Mouse (Mus musculus) midbrain, embryonic 15.5 days (tissue): ENCODE results near the gene Idua. TPM values are rescaled to one million over a fixed set of nuclear protein-coding genes. Genes with fewer than 3 reads are reported as not detected.

Experiments
- ATAC-seq: fragments of 200-750 bp; cut with Nextera tagmentation; replicated peaks from 2 replicates; pipeline ENCODE4 v1.8.0; 2017; ENCODE audit warnings: moderate TSS enrichment
- H3K27ac ChIP-seq: fragments of 300-500 bp; sonication (generic); 2 replicates; pipeline ENCODE4 v1.5.1; 2015; ENCODE audit warnings: mild to moderate bottlenecking, inconsistent platforms
- H3K27me3 ChIP-seq: fragments of 300-500 bp; sonication (generic); replicated peaks from 2 replicates; pipeline ENCODE4 v1.6.1; 2015; ENCODE audit warnings: inconsistent platforms
- H3K36me3 ChIP-seq: fragments of 300-500 bp; sonication (generic); replicated peaks from 2 replicates; pipeline ENCODE4 v1.6.1; 2015; ENCODE audit warnings: inconsistent platforms
- H3K4me1 ChIP-seq: fragments of 300-500 bp; sonication (generic); 2 replicates; pipeline ENCODE4 v1.6.1; 2015; ENCODE audit warnings: inconsistent platforms
- H3K4me2 ChIP-seq: fragments of 300-500 bp; sonication (generic); 2 replicates; pipeline ENCODE4 v1.6.1; 2015; ENCODE audit warnings: inconsistent platforms, mild to moderate bottlenecking, moderate library complexity
- H3K4me3 ChIP-seq: fragments of 300-500 bp; sonication (generic); 2 replicates; pipeline ENCODE4 v1.5.1; 2015; ENCODE audit warnings: mild to moderate bottlenecking, inconsistent platforms
- H3K9ac ChIP-seq: fragments of 300-500 bp; sonication (generic); 2 replicates; pipeline ENCODE4 v1.6.1; 2015; ENCODE audit warnings: mild to moderate bottlenecking, inconsistent platforms
- H3K9me3 ChIP-seq: fragments of 300-500 bp; sonication (generic); 2 replicates; pipeline ENCODE4 v1.6.1; 2016; ENCODE audit warnings: inconsistent platforms
- WGBS: fragments of 180-500 bp; shearing (Covaris S2); methylation state at CpG from one replicate; pipeline ENCODE4 v1.1.7; 2015; ENCODE audit warnings: mixed read lengths; 5-methylcytosine and 5-hydroxymethylcytosine counted together
- polyA plus RNA-seq: library from polyadenylated mRNA; unstranded; fragments of >200 nt; fragmentation: Nextera tagmentation; extraction: Ambion mirVana; gene quantifications from 2 replicates; pipeline ENCODE4 v1.2.1, GENCODE M21; 2015

Gene Idua
- polyA plus RNA-seq, 1 experiment from 2014 or later = 15.9 TPM

GRCm38 (mm10) chr5:108658611-108659010 lies 1.5 kb upstream of the Idua start:
- no peak overlapping the region for H3K4me3 ChIP-seq
- no peak overlapping the region for H3K27ac ChIP-seq
- H3K4me1 ChIP-seq = peaks cover 31% of the 10 kb centered on the region
- ATAC-seq = no peak
- H3K4me2 ChIP-seq = 0 out of 2 replicates have a peak overlapping the region, but pooled peaks have one; percentile 81
- H3K36me3 ChIP-seq = peaks cover 16% of the 10 kb centered on the region; the same call in 1 of the 2 replicates
- H3K27me3 ChIP-seq = 0 out of 2 replicates have a peak, but pooled peaks cover 3% of the 10 kb centered on the region
- WGBS = 86% methylated on average over 1 of the region's 1 CpGs
- H3K9ac ChIP-seq = no peak overlapping the region
- no peaks in the 10 kb centered on the region for H3K9me3 ChIP-seq

- Histone ChIP-seq H3K27ac (peak overlapping the region; percentile 54), H3K27me3 (peaks cover 8% of the 10 kb centered on the region; the same call in 1 of the 2 replicates), H3K36me3 (no peaks in the 10 kb centered on the region), H3K9ac (peak overlapping the region; percentile 88), H3K9me3 (no peaks in the 10 kb centered on the region), H3K4me2 (peak overlapping the region; percentile 81), H3K4me3 (peak overlapping the region; percentile 76), H3K4me1 (peaks cover 31% of the 10 kb centered on the region)
- 11% methylated on average over 36 of the region's 36 CpGs for WGBS
- peak; percentile 98 for ATAC-seq
Observed at GRCm38 (mm10) chr5:108660632-108661268, 619 bp downstream of the Idua start.

- Histone ChIP-seq H3K4me2 (no peak overlapping the region), H3K36me3 (no peaks in the 10 kb centered on the region), H3K4me1 (peaks cover 29% of the 10 kb centered on the region), H3K27ac (no peak overlapping the region), H3K27me3 (peaks cover 8% of the 10 kb centered on the region; the same call in 1 of the 2 replicates), H3K4me3 (no peak overlapping the region), H3K9ac (no peak overlapping the region), H3K9me3 (no peaks in the 10 kb centered on the region)
- ATAC-seq = no peak
- WGBS = 84% methylated on average over 4 of the region's 4 CpGs
Observed at GRCm38 (mm10) chr5:108662772-108663171, 2.6 kb downstream of the Idua start.

- Histone ChIP-seq H3K4me3 (no peak overlapping the region), H3K4me2 (no peak overlapping the region), H3K4me1 (peaks cover 22% of the 10 kb centered on the region), H3K9me3 (no peaks in the 10 kb centered on the region), H3K9ac (no peak overlapping the region), H3K27me3 (peaks cover 8% of the 10 kb centered on the region; the same call in 1 of the 2 replicates), H3K27ac (no peak overlapping the region), H3K36me3 (no peaks in the 10 kb centered on the region)
- ATAC-seq = no peak
- WGBS = 33% methylated on average over 3 of the region's 3 CpGs
Observed at GRCm38 (mm10) chr5:108665066-108665465, 4.9 kb downstream of the Idua start.

GRCm38 (mm10) chr5:108667370-108667769 lies 7.2 kb downstream of the Idua start:
- Histone ChIP-seq H3K27ac (no peak overlapping the region), H3K27me3 (peaks cover 8% of the 10 kb centered on the region; the same call in 1 of the 2 replicates), H3K9me3 (no peaks in the 10 kb centered on the region; the same call in 1 of the 2 replicates), H3K4me2 (no peak overlapping the region), H3K4me3 (no peak overlapping the region), H3K4me1 (peaks cover 22% of the 10 kb centered on the region), H3K9ac (no peak overlapping the region), H3K36me3 (no peaks in the 10 kb centered on the region)
- WGBS = 88% methylated on average over 2 of the region's 2 CpGs
- ATAC-seq = no peak

- peaks cover 6% of the 10 kb centered on the region; the same call in 1 of the 2 replicates for H3K27me3 ChIP-seq
- H3K36me3 ChIP-seq = no peaks in the 10 kb centered on the region
- peak overlapping the region; percentile 87 for H3K27ac ChIP-seq
- no peaks in the 10 kb centered on the region; the same call in 1 of the 2 replicates for H3K9me3 ChIP-seq
- no peak; the same call in 1 of the 2 replicates for ATAC-seq
- WGBS = 9% methylated on average over 3 of the region's 3 CpGs
- H3K9ac ChIP-seq = peak overlapping the region; percentile 64
- peak overlapping the region; percentile 50 for H3K4me3 ChIP-seq
- H3K4me1 ChIP-seq = peaks cover 22% of the 10 kb centered on the region
- peak overlapping the region; percentile 69 for H3K4me2 ChIP-seq
Observed at GRCm38 (mm10) chr5:108668387-108668932, 8.3 kb downstream of the Idua start.

- Histone ChIP-seq H3K27ac (peak within 1 kb of the TSS; percentile 87), H3K4me3 (peak within 1 kb of the TSS; percentile 50), H3K36me3 (no peaks in the 10 kb centered on the region), H3K27me3 (peaks cover 6% of the 10 kb centered on the region; the same call in 1 of the 2 replicates), H3K4me2 (peak within 1 kb of the TSS; percentile 69), H3K9me3 (no peaks in the 10 kb centered on the region; the same call in 1 of the 2 replicates), H3K9ac (peak within 1 kb of the TSS; percentile 64), H3K4me1 (peaks cover 22% of the 10 kb centered on the region)
- ATAC-seq = peak; percentile 86
- 6% methylated on average over 43 of the region's 43 CpGs for WGBS
Observed at GRCm38 (mm10) chr5:108668977-108669936, 9.1 kb downstream of the Idua start, which contains the start of gene Dgkq. Dgkq (minus strand) TSS chr5:108669672.

GRCm38 (mm10) chr5:108669986-108670385 lies 9.9 kb downstream of the Idua start:
- Histone ChIP-seq H3K36me3 (no peaks in the 10 kb centered on the region), H3K27ac (peak overlapping the region; percentile 87; the same call in 1 of the 2 replicates), H3K9ac (no peak overlapping the region), H3K27me3 (peaks cover 5% of the 10 kb centered on the region; the same call in 1 of the 2 replicates), H3K4me3 (0 out of 2 replicates have a peak overlapping the region, but pooled peaks have one; percentile 50), H3K4me1 (peaks cover 22% of the 10 kb centered on the region), H3K9me3 (no peaks in the 10 kb centered on the region; the same call in 1 of the 2 replicates), H3K4me2 (peak overlapping the region; percentile 69)
- WGBS = 83% methylated on average over 9 of the region's 9 CpGs
- ATAC-seq = peak; percentile 12; the same call in 1 of the 2 replicates

- no peak overlapping the region for H3K4me3 ChIP-seq
- no peak overlapping the region for H3K4me2 ChIP-seq
- H3K4me1 ChIP-seq = peaks cover 22% of the 10 kb centered on the region
- H3K27ac ChIP-seq = no peak overlapping the region
- H3K9me3 ChIP-seq = no peaks in the 10 kb centered on the region; the same call in 1 of the 2 replicates
- ATAC-seq = no peak
- no peaks in the 10 kb centered on the region for H3K27me3 ChIP-seq
- no peak overlapping the region for H3K9ac ChIP-seq
- no peaks in the 10 kb centered on the region for H3K36me3 ChIP-seq
Observed at GRCm38 (mm10) chr5:108670785-108671184, 10.7 kb downstream of the Idua start.

- Histone ChIP-seq H3K27ac (no peak overlapping the region), H3K36me3 (no peaks in the 10 kb centered on the region), H3K4me2 (no peak overlapping the region), H3K27me3 (no peaks in the 10 kb centered on the region), H3K4me3 (no peak overlapping the region), H3K9me3 (no peaks in the 10 kb centered on the region; the same call in 1 of the 2 replicates), H3K9ac (no peak overlapping the region), H3K4me1 (peaks cover 26% of the 10 kb centered on the region)
- no peak for ATAC-seq
- 94% methylated on average over 12 of the region's 12 CpGs for WGBS
Observed at GRCm38 (mm10) chr5:108671757-108672156, 11.6 kb downstream of the Idua start.

GRCm38 (mm10) chr5:108674624-108675023 lies 14.5 kb downstream of the Idua start:
- peaks cover 25% of the 10 kb centered on the region for H3K4me1 ChIP-seq
- H3K9ac ChIP-seq = no peak overlapping the region
- H3K4me2 ChIP-seq = no peak overlapping the region
- no peaks in the 10 kb centered on the region for H3K27me3 ChIP-seq
- H3K4me3 ChIP-seq = no peak overlapping the region
- no peaks in the 10 kb centered on the region; the same call in 1 of the 2 replicates for H3K9me3 ChIP-seq
- no peak overlapping the region for H3K27ac ChIP-seq
- no peaks in the 10 kb centered on the region for H3K36me3 ChIP-seq
- ATAC-seq = no peak
- 89% methylated on average over 2 of the region's 2 CpGs for WGBS
